Mouse (Mus musculus) hindbrain, embryonic 13.5 days (tissue): ENCODE measurements around the gene Gm3336. TPM values are rescaled to one million over a fixed set of nuclear protein-coding genes. Genes with fewer than 3 reads are reported as not detected.

ENCODE experiments used
- ATAC-seq: fragments of 200-750 bp; cut with Nextera tagmentation; 2 replicates; pipeline ENCODE4 v1.8.0; 2017; ENCODE audit warnings: moderate TSS enrichment; ENCODE audit not compliant: low FRiP score
- H3K27ac ChIP-seq: fragments of 300-500 bp; sonication (generic); 2 replicates; pipeline ENCODE4 v1.5.1; 2015; ENCODE audit warnings: inconsistent platforms, mild to moderate bottlenecking, moderate library complexity
- H3K27me3 ChIP-seq: fragments of 300-500 bp; sonication (generic); 2 replicates; pipeline ENCODE4 v1.6.1; 2015; ENCODE audit warnings: mild to moderate bottlenecking, inconsistent platforms
- H3K36me3 ChIP-seq: fragments of 300-500 bp; sonication (generic); 2 replicates; pipeline ENCODE4 v1.6.1; 2015; ENCODE audit warnings: mild to moderate bottlenecking, inconsistent platforms
- H3K4me1 ChIP-seq: fragments of 300-500 bp; sonication (generic); replicated peaks from 2 replicates; pipeline ENCODE4 v1.6.1; 2015; ENCODE audit warnings: inconsistent platforms
- H3K4me2 ChIP-seq: fragments of 300-500 bp; sonication (generic); 2 replicates; pipeline ENCODE4 v1.6.1; 2015; ENCODE audit warnings: inconsistent platforms, mild to moderate bottlenecking, moderate library complexity
- H3K4me3 ChIP-seq: fragments of 300-500 bp; sonication (generic); 2 replicates; pipeline ENCODE4 v1.5.1; 2015; ENCODE audit warnings: mild to moderate bottlenecking, inconsistent platforms
- H3K9ac ChIP-seq: fragments of 300-500 bp; sonication (generic); 2 replicates; pipeline ENCODE4 v1.6.1; 2015; ENCODE audit warnings: mild to moderate bottlenecking, inconsistent platforms
- H3K9me3 ChIP-seq: fragments of 300-500 bp; sonication (generic); 2 replicates; pipeline ENCODE4 v1.6.1; 2016; ENCODE audit warnings: inconsistent platforms
- WGBS: fragments of 180-500 bp; shearing (Covaris S2); methylation state at CpG from one replicate; pipeline ENCODE4 v1.1.7; 2015; 5-methylcytosine and 5-hydroxymethylcytosine counted together
- polyA plus RNA-seq: library from polyadenylated mRNA; unstranded; fragments of >200 nt; fragmentation: Nextera tagmentation; extraction: Ambion mirVana; gene quantifications from 2 replicates; pipeline ENCODE4 v1.2.1, GENCODE M21; 2015

The Gm3336 gene
- polyA plus RNA-seq, 1 experiment from 2014 or later: not detected

- H3K9ac ChIP-seq: no peak overlapping the region
- no peaks in the 10 kb centered on the region for H3K36me3 ChIP-seq
- no peak overlapping the region for H3K27ac ChIP-seq
- no peak overlapping the region for H3K4me3 ChIP-seq
- no peaks in the 10 kb centered on the region for H3K9me3 ChIP-seq
- no peak overlapping the region for H3K4me2 ChIP-seq
- peaks cover 52% of the 10 kb centered on the region for H3K27me3 ChIP-seq
- ATAC-seq: no peak
- H3K4me1 ChIP-seq: peaks cover 6% of the 10 kb centered on the region
- 32% methylated on average over 14 of the region's 14 CpGs for WGBS
These were observed 7.6 kb downstream of the Gm3336 start for GRCm38 (mm10) chr8:70725792-70726447.

GRCm38 (mm10) chr8:70726721-70727120 is 8.4 kb downstream of the Gm3336 start:
- no peaks in the 10 kb centered on the region for H3K36me3 ChIP-seq
- no peak overlapping the region for H3K4me2 ChIP-seq
- H3K9ac ChIP-seq: no peak overlapping the region
- H3K27me3 ChIP-seq: peaks cover 59% of the 10 kb centered on the region
- H3K4me3 ChIP-seq: no peak overlapping the region
- H3K4me1 ChIP-seq: peaks cover 6% of the 10 kb centered on the region
- no peak for ATAC-seq
- H3K9me3 ChIP-seq: no peaks in the 10 kb centered on the region
- H3K27ac ChIP-seq: no peak overlapping the region
- 51% methylated on average over 11 of the region's 11 CpGs for WGBS

- Histone ChIP-seq H3K36me3 (no peaks in the 10 kb centered on the region), H3K9me3 (no peaks in the 10 kb centered on the region), H3K4me1 (peaks cover 6% of the 10 kb centered on the region), H3K4me3 (peak overlapping the region; percentile 26), H3K9ac (peak overlapping the region; percentile 43; the same call in 1 of the 2 replicates), H3K27me3 (peaks cover 78% of the 10 kb centered on the region), H3K4me2 (peak overlapping the region; percentile 47), H3K27ac (no peak overlapping the region)
- 7% methylated on average over 34 of the region's 34 CpGs for WGBS
- peak; percentile 30; the same call in 1 of the 2 replicates for ATAC-seq
These were observed 11.6 kb downstream of the Gm3336 start for GRCm38 (mm10) chr8:70729808-70730475.

GRCm38 (mm10) chr8:70730956-70731355 is 12.6 kb downstream of the Gm3336 start:
- no peaks in the 10 kb centered on the region for H3K36me3 ChIP-seq
- H3K9ac ChIP-seq: no peak overlapping the region
- no peaks in the 10 kb centered on the region for H3K9me3 ChIP-seq
- H3K4me2 ChIP-seq: no peak overlapping the region
- no peak overlapping the region for H3K4me3 ChIP-seq
- ATAC-seq: no peak
- H3K4me1 ChIP-seq: peaks cover 6% of the 10 kb centered on the region
- H3K27ac ChIP-seq: no peak overlapping the region
- peaks cover 77% of the 10 kb centered on the region for H3K27me3 ChIP-seq
- WGBS: 95% methylated on average over 4 of the region's 4 CpGs

- H3K36me3 ChIP-seq: no peaks in the 10 kb centered on the region
- H3K27me3 ChIP-seq: peaks cover 46% of the 10 kb centered on the region
- ATAC-seq: no peak
These were observed 19.4 kb downstream of the Gm3336 start for GRCm38 (mm10) chr8:70737705-70738104.

GRCm38 (mm10) chr8:70738211-70738610 is 19.9 kb downstream of the Gm3336 start:
- 61% methylated on average over 3 of the region's 3 CpGs for WGBS
- no peak for ATAC-seq
- peaks cover 46% of the 10 kb centered on the region for H3K27me3 ChIP-seq
- no peaks in the 10 kb centered on the region for H3K9me3 ChIP-seq
- H3K36me3 ChIP-seq: no peaks in the 10 kb centered on the region
- H3K27ac ChIP-seq: no peak overlapping the region
- H3K4me2 ChIP-seq: no peak overlapping the region
- H3K4me1 ChIP-seq: peaks cover 5% of the 10 kb centered on the region
- no peak overlapping the region for H3K9ac ChIP-seq
- no peak overlapping the region for H3K4me3 ChIP-seq

More at GRCm38 (mm10) chr8:70737705-70738104, 19.4 kb downstream of the Gm3336 start:
- H3K4me3 ChIP-seq: no peak overlapping the region
- no peak overlapping the region for H3K4me2 ChIP-seq
- no peaks in the 10 kb centered on the region for H3K9me3 ChIP-seq
- WGBS: 72% methylated on average over 5 of the region's 5 CpGs
- H3K27ac ChIP-seq: no peak overlapping the region
- no peak overlapping the region for H3K9ac ChIP-seq
- peaks cover under 1% of the 10 kb centered on the region; the same call in 1 of the 2 replicates for H3K4me1 ChIP-seq

- H3K27me3 ChIP-seq: peaks cover 73% of the 10 kb centered on the region
- no peak overlapping the region for H3K4me2 ChIP-seq
- 64% methylated on average over 5 of the region's 5 CpGs for WGBS
- peaks cover 17% of the 10 kb centered on the region for H3K4me1 ChIP-seq
- H3K36me3 ChIP-seq: no peaks in the 10 kb centered on the region
- H3K9ac ChIP-seq: no peak overlapping the region
- H3K4me3 ChIP-seq: no peak overlapping the region
- no peaks in the 10 kb centered on the region for H3K9me3 ChIP-seq
- no peak for ATAC-seq
- no peak overlapping the region for H3K27ac ChIP-seq
These were observed 23.3 kb downstream of the Gm3336 start for GRCm38 (mm10) chr8:70741661-70742060.

- Histone ChIP-seq H3K4me3 (no peak overlapping the region), H3K36me3 (no peaks in the 10 kb centered on the region), H3K27ac (no peak overlapping the region), H3K4me2 (no peak overlapping the region), H3K4me1 (peaks cover 17% of the 10 kb centered on the region), H3K9me3 (no peaks in the 10 kb centered on the region), H3K9ac (no peak overlapping the region), H3K27me3 (peaks cover 78% of the 10 kb centered on the region)
- no peak for ATAC-seq
- 70% methylated on average over 11 of the region's 11 CpGs for WGBS
These were observed 23.8 kb downstream of the Gm3336 start for GRCm38 (mm10) chr8:70742176-70742575.

- Histone ChIP-seq H3K27me3 (peaks cover 85% of the 10 kb centered on the region), H3K9me3 (no peaks in the 10 kb centered on the region), H3K4me3 (peak overlapping the region; percentile 34), H3K36me3 (no peaks in the 10 kb centered on the region), H3K4me1 (peaks cover 17% of the 10 kb centered on the region), H3K4me2 (peak overlapping the region; percentile 52), H3K9ac (peak overlapping the region; percentile 65), H3K27ac (no peak overlapping the region)
- 3% methylated on average over 38 of the region's 38 CpGs for WGBS
- no peak for ATAC-seq
These were observed 24.8 kb downstream of the Gm3336 start for GRCm38 (mm10) chr8:70742981-70743655.

GRCm38 (mm10) chr8:70743656-70744590 is 25.6 kb downstream of the Gm3336 start:
- 3% methylated on average over 48 of the region's 48 CpGs for WGBS
- Histone ChIP-seq H3K27me3 (peaks cover 89% of the 10 kb centered on the region), H3K4me1 (peaks cover 17% of the 10 kb centered on the region), H3K27ac (no peak overlapping the region), H3K4me2 (peak overlapping the region; percentile 52), H3K9ac (peak overlapping the region; percentile 65), H3K36me3 (no peaks in the 10 kb centered on the region), H3K9me3 (no peaks in the 10 kb centered on the region), H3K4me3 (peak overlapping the region; percentile 34)
- ATAC-seq: peak; percentile 30; the same call in 1 of the 2 replicates

GRCm38 (mm10) chr8:70744806-70745205 is 26.5 kb downstream of the Gm3336 start:
- Histone ChIP-seq H3K4me2 (no peak overlapping the region), H3K9ac (no peak overlapping the region), H3K4me1 (peaks cover 17% of the 10 kb centered on the region), H3K27me3 (peaks cover 98% of the 10 kb centered on the region), H3K4me3 (no peak overlapping the region), H3K36me3 (no peaks in the 10 kb centered on the region), H3K9me3 (no peaks in the 10 kb centered on the region), H3K27ac (no peak overlapping the region)
- WGBS: 58% methylated on average over 11 of the region's 11 CpGs
- no peak for ATAC-seq
